Mouse (Mus musculus) kidney, adult 2 months (tissue): ENCODE data around the gene Gm16503.

Source experiments
- CTCF ChIP-seq: fragments of 200-500 bp; conservative IDR thresholded peaks from 2 replicates; pipeline ENCODE4 v1.5.1; 2011; ENCODE audit warnings: low read depth, mild to moderate bottlenecking, control low read depth, low read length, moderate library complexity, mixed read lengths; ENCODE audit not compliant: insufficient read depth, insufficient read length
- POLR2A ChIP-seq: fragments of 200-500 bp; IDR thresholded peaks from one replicate; pipeline ENCODE4 v1.6.1; 2011; ENCODE audit warnings: low read depth, low read length, control low read depth

- TF ChIP-seq CTCF (no peak), POLR2A (no peak)
These were observed 19.9 kb upstream of the Gm16503 start for GRCm38 (mm10) chr4:147520100-147520499.
